13 mouse cellular contexts compared by ENCODE assay signal in the genomic region with DNA sequence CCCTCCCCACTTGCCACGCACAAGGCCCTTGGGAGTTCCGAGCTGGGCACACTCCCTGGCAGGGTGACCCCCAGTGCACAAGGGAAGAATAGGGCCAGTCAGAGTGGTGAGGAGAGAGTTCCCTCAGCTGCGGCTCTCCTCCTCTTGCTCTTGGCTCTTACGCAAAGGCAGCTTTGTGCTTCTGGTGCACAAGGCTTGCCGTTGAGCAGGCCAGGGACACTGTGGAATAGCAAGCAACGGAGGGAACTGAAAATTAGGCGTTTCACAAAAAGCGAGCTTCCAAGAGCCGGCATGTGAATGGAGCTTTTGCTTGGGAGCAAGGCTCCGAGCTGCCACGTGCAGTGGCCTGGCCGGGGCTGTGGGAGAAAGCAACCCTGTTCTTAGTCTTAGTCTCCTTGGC. TPM values are rescaled to one million over a fixed set of nuclear protein-coding genes. Genes with fewer than 3 reads are reported as not detected.
DNase-seq lines count a peak whose midpoint lies in the region; ATAC-seq and TF ChIP-seq lines count a peak whose summit lies in the region.
"Had no signal": no experiment of that assay in that cellular context is flagged by ENCODE, and none has a peak within 500 bp of the region (broad histone marks: within the 10 kb centered on the region; RNA-seq: fewer than 3 reads in every experiment).

No protein-coding gene starts in this region.

- peak overlapping the region; percentile 2; the same call in 1 of the 2 replicates for H3K27ac ChIP-seq in hindbrain, embryonic 16.5 days (ENCODE audit: low read depth, low read length)
- H3K27ac ChIP-seq in hindbrain, embryonic 12.5 days, result no peak overlapping the region
- peak overlapping the region; percentile 64 for H3K27ac ChIP-seq in olfactory bulb, adult 2 months (ENCODE audit: insufficient read depth, low read depth, low read length)
- H3K27ac ChIP-seq: midbrain, embryonic 12.5 days had no signal

- H3K27me3 ChIP-seq in hindbrain, embryonic 16.5 days (replicated peaks; ENCODE audit: control insufficient read depth, insufficient read depth, low read length), result no peaks in the 10 kb centered on the region
- H3K27me3 ChIP-seq in hindbrain, embryonic 12.5 days, result no peaks in the 10 kb centered on the region
- H3K27me3 ChIP-seq: midbrain, embryonic 12.5 days had no signal

- WGBS in hindbrain, embryonic 16.5 days, result 80% methylated on average over 12 of the region's 12 CpGs
- 88% methylated on average over 12 of the region's 12 CpGs for WGBS in hindbrain, embryonic 12.5 days
- 21% methylated on average over 12 of the region's 12 CpGs for WGBS in olfactory bulb, adult 2 months

- TF ChIP-seq POLR2A in olfactory bulb, adult 2 months (IDR thresholded peaks at IDR 0.05; ENCODE audit: insufficient read depth, low read depth, low read length), result no peak

- H3K9ac ChIP-seq in hindbrain, embryonic 16.5 days (ENCODE audit: low read depth, low read length), result no peak overlapping the region
- no peak overlapping the region for H3K9ac ChIP-seq in hindbrain, embryonic 12.5 days
- H3K9ac ChIP-seq: liver, postnatal 0 days; midbrain, embryonic 12.5 days had no signal

- intact Hi-C loops in gastrocnemius, postnatal 14 days (cut with DNase I; ENCODE audit: low total_unique reads), result no loop called here

- H3K4me3 ChIP-seq in hindbrain, embryonic 16.5 days (ENCODE audit: low read length), result no peak overlapping the region
- H3K4me3 ChIP-seq in hindbrain, embryonic 12.5 days, result no peak overlapping the region
- no peak overlapping the region for H3K4me3 ChIP-seq in olfactory bulb, adult 2 months (ENCODE audit: insufficient read depth, low read depth, low read length)
- H3K4me3 ChIP-seq: midbrain, embryonic 12.5 days had no signal

- no peak overlapping the region for H3K4me2 ChIP-seq in hindbrain, embryonic 16.5 days (ENCODE audit: low read length)
- H3K4me2 ChIP-seq in hindbrain, embryonic 12.5 days (replicated peaks), result no peak overlapping the region
- H3K4me2 ChIP-seq: midbrain, embryonic 12.5 days had no signal

- no peaks in the 10 kb centered on the region for H3K9me3 ChIP-seq in hindbrain, embryonic 16.5 days (ENCODE audit: control insufficient read depth, low read length)
- no peaks in the 10 kb centered on the region for H3K9me3 ChIP-seq in hindbrain, embryonic 12.5 days (replicated peaks)
- H3K9me3 ChIP-seq: midbrain, embryonic 12.5 days had no signal

- peak; percentile 74 to 78 for DNase-seq in frontal cortex, adult 2 months (ENCODE audit: extremely low spot score in 1 of 2, low spot score in 1 of 2)
- DNase-seq in layer of hippocampus, postnatal 14 days (ENCODE audit: low spot score in 2 of 2), result peak; percentile 65 to 89
- DNase-seq in lung, postnatal 10 days, result no peak
- no peak for DNase-seq in B cell, adult 2 months
- DNase-seq in gastrocnemius, postnatal 14 days, result no peak
- DNase-seq: heart, postnatal 4 days; kidney, postnatal 25 days; liver, postnatal 0 days had no signal

- H3K4me1 ChIP-seq in hindbrain, embryonic 16.5 days (ENCODE audit: control insufficient read depth, insufficient read depth, low read depth, low read length), result peaks cover 12% of the 10 kb centered on the region
- peaks cover 14% of the 10 kb centered on the region; the same call in 1 of the 2 replicates for H3K4me1 ChIP-seq in hindbrain, embryonic 12.5 days
- peaks cover 46% of the 10 kb centered on the region for H3K4me1 ChIP-seq in olfactory bulb, adult 2 months (ENCODE audit: control insufficient read depth, insufficient read depth, low read length)

- no peaks in the 10 kb centered on the region for H3K36me3 ChIP-seq in hindbrain, embryonic 16.5 days (ENCODE audit: control insufficient read depth, insufficient read depth, low read length)
- H3K36me3 ChIP-seq in hindbrain, embryonic 12.5 days, result no peaks in the 10 kb centered on the region
- H3K36me3 ChIP-seq: midbrain, embryonic 12.5 days had no signal

- ATAC-seq in hindbrain, embryonic 16.5 days, result peak; percentile 75
- no peak for ATAC-seq in hindbrain, embryonic 12.5 days (ENCODE audit: low FRiP score)
- ATAC-seq: liver, postnatal 0 days had no signal

- no peak for TF ChIP-seq CTCF in olfactory bulb, adult 2 months (IDR thresholded peaks at IDR 0.05; ENCODE audit: insufficient read depth, low read depth, low read length)

RNA-seq across cellular contexts. Expression of gene Phactr3, which starts 40.2 kb away (rescaled TPM):
- 55.3 and 69.1 TPM in 2 replicates for polyA plus RNA-seq in hindbrain, embryonic 16.5 days (2015; fragmentation: Nextera tagmentation; extraction: Ambion mirVana)
- polyA plus RNA-seq in hindbrain, embryonic 12.5 days (2016; fragmentation: Nextera tagmentation; extraction: Ambion mirVana), result 17.4 and 20.9 TPM in 2 replicates
- 139 and 140 TPM in 2 replicates for polyA plus RNA-seq in frontal cortex, adult 2 months (2012; rRNA removed)
- 100 to 1,000 TPM; 134 to 144 TPM for total RNA-seq in layer of hippocampus, postnatal 14 days (2021)
- not detected in 2 replicates for polyA plus RNA-seq in olfactory bulb, adult 2 months (2012; ENCODE audit: insufficient read depth, insufficient read length, low replicate concordance, missing spikeins)
- under 1 TPM in 1 of 2 experiments, not detected in 1; 0.10 TPM for total RNA-seq in gastrocnemius, postnatal 14 days (2021)
- total RNA-seq: granulocyte monocyte progenitor cell, adult 5-6 weeks had no signal
- polyA plus RNA-seq: liver, postnatal 0 days had no signal

Comparison
In these comparisons a context has a peak if more than half of its experiments do, and no peak if none do; other contexts are left out.
1. DNase-seq: peak in frontal cortex, adult 2 months (2 of 2) and layer of hippocampus, postnatal 14 days (2 of 2); none in lung, postnatal 10 days (single experiment), B cell, adult 2 months (0 of 2) and gastrocnemius, postnatal 14 days (single experiment).